Mouse (Mus musculus) gastrocnemius, postnatal 14 days (tissue): ENCODE measurements around the gene Impdh1. TPM values are rescaled to one million over a fixed set of nuclear protein-coding genes. Genes with fewer than 3 reads are reported as not detected.

ENCODE experiments used
- DNase-seq: peaks from one replicate; pipeline ENCODE4 v3.0.0; 2021; ENCODE audit warnings: mixed read lengths
- intact Hi-C: fragments of 180-260 bp; cut with DNase I; formaldehyde crosslinking; loops from one replicate; pipeline ENCODE4 v1.15.1; 2025; ENCODE audit warnings: low total_unique reads
- total RNA-seq, 2 experiments: library from RNA; stranded (reverse); gene quantifications; 2 replicates each; pipeline ENCODE4 v1.2.3; 2021

The Impdh1 gene
- total RNA-seq, 2 experiments from 2014 or later = 20.2 to 23.8 TPM

DNA sequence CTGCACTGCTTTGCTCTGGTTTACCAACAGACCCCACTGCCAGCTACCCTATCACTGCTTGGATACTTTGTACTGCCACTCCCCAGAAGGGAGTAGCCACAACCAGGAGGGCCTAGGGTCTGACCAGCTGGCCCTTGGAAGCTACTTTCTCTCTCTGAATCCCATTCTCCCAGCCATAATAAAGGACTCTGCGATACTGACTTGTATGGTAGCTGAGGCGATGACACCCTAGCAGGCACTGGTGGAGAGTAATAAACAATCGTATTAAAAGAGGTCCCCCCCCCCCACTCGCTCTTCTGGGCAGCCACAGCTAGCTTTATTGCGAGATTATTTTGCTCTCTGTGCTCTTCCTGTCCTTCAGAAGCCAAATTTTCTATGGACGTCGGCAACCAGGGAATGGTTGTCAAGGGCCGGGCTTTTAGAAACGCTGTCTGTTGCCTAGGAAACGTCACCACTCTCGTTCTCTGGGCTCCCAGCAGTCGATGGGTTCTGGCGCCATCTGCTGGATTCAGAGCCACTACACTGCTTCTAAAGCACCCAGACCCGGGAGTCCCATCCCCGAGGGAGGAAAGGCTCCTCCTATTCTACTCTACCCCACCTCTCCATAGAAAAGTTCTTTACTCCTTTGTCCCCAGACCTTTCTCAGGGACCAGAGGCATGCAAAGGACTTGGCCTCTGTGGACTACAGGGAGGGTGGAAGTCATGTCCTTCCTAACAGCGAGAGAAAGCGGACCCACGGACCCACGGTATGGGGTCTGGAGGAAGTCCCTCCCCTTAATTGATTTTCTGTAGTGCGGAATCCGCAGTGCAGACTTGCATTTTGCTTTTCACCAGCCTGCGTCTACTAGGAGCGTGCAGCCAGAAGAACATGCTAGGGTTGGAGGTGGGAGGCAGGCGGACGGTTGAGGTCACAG is 17.6 kb downstream of the Impdh1 start:
- intact Hi-C loops = loop anchor here (2.0 kb wide), 1 partner anchor 28 kb away; no protein-coding TSS in a partner anchor
- DNase-seq = peak; percentile 88

DNA sequence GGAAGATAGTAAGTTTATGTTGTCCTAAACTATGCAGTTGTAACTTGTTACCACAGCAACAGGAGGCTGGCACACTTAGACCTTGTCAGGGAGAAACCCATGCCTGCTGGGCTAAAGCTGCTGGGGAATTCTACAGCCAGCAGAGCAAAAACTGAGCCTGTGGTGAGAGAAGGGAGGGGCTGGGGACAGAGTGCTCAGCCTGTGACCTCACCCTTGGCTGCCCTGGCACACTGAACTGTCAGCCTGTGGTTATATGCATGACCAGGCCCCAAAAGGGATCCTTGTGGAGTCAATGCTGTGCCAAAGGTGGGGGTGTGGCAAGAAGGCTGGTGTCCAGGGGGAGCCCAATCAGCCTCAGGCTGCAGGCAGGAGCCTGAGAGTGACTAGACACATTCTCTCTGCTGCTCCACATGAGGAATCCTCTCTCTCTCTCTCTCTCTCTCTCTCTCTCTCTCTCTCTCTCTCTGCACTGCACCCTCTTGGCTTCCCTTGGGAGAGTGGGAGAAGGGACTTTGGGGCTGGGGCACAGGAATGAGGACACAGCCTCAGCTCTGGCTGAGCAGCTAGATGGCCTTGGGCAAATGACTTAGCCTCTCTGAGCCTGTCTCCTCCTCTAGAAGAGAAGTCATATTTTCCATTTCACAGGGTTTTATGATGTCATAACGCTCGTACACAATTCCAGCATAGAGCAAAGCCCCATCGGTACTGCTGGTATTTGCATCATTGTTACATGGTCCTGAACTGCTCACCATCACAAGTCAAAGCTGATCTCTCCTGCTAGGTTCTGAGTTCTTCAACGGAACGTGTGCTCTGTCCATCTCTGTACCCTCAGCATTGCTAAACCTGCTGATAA is 20.1 kb downstream of the Impdh1 start:
- intact Hi-C loops = no loop called here
- peak; percentile 64 for DNase-seq

DNA sequence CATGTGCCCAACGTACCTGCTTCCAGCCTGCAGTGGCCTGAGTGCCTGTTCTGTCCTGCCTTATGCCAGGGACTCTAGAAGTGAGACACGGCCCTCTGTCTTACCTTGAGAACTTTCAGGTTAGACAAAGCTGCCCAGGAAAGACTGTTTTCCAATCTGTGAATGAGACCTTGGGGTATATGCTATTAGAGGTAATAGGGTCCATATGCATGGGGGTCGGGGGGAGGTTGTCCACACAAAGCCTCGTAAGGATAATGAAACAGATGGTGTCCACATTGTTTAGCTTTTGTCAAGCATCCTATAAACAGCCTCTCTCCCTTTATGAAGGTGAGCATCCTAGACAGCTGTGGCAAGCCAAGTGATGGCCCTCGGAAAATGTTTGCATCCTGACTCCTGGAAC is 21.0 kb downstream of the Impdh1 start:
- intact Hi-C loops = no loop called here
- DNase-seq = no peak

DNA sequence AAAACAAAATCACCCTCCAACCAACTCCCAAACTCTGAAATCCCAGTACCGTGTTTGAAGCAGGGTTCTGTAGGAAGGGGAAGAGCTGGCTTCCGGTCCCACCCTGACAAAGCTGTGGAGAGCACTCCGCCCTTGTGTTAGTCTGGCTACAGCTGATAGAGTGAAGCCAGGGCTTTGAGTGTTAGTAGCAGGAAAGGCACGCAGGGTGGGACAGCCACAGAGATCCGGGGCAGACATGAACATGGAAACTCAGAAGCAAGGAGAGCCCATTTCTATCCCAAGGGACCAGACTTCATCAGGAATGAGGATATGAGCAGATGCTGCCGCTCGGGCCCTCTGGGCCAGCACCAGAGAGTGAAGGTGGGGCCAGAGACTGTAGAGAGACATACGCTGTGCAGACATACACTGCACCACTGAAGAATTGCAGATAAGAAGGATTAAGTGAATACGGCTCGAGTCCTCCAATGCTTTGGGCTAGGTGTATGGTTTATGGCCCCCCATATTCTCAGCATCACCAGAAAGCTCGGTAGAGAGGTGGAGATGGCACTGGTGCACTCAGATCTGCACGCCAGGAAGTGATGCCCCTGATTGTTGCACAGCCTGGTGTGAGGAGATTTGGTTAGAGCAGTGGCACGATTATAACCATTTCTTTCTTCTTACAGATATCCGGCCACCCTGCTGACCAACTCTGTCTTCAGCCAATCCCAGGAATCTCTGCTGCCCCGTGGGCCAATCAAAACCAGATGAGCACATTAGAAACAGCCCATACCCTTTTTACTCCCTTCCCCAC is 22.0 kb downstream of the Impdh1 start:
- DNase-seq = no peak
- intact Hi-C loops = no loop called here

DNA sequence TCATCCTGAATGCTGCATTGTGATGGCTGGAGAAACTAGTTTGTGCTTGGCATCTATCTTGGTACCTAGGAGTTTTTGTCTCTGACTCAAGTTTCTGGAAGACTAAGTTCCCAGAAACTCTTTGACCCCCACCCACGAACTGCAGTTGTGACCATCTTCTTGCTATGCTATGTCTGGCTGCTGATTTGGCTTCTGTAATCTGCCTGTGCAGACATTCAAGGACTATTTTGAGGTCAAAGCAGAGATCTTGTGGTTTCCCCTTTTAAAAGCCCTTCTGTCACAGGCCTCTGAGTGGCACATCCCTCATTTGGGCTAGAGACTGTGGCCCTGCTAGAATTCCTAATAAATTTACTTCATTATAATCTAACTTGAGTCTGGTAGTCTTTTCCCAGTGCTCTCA is 28.2 kb downstream of the Impdh1 start:
- DNase-seq = no peak

DNA sequence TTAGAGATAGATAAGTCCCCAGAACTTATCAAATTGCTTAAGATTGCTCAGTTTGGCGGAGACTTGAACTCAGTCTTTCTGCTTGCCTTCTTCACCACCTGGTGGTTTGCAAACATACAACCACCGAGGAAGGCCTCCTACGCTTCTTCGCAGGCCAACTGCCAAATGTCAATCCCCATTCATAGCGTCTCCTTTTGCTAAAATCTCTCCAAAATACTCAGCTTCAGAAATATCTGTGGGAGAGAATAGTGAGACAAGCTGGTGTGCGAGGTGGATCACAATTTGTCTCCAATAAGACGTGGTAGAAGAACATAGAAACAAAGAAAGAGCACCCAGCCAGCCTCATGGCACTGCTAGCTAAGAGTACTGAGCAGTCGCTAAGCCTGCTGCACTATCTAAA is 36.3 kb downstream of the Impdh1 start:
- DNase-seq = no peak
- intact Hi-C loops = no loop called here

More for the DNA sequence above, 28.2 kb downstream of the Impdh1 start:
- intact Hi-C loops = no loop called here

DNA sequence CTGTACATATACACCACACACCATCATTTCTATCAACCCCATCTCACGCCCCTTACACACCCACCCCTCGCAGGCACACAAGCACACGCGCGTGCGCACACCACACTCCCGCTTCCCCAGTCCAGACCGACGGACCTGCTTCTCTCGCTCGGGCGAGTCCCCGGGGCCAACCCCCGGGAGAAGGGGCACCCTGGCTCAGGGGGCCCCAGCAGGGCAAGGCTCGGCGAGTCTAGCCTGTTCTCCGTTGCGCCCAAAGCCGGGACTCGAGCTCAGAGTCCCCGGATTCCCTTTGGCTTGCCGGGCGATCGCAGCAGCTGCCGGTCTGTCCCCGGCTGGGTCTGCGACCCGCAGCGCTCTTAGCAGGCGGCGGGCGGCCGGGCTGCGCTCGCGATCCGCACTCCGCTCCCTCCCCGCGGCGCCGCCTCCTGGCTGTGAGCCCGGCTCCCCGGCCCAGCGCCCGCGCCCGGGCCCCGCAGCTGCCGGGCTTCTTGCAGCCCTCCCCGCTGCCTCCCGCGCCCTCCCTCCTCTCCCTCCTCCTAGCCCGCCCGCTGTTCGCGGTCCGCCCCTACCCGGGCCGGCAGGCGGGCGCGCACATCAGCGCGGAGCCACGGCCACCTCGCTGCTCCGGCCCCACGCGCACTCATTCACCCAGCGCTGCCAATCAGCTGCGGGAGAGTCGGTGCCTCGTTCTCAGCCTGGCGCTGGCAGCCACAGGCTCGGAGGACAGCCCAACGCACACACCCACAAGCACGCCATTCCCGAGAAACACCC is 37.1 kb downstream of the Impdh1 start, which contains the start of gene Prrt4:
Prrt4 (minus strand) TSS at position 697 of the 771 bp plus-strand sequence.
- peak; percentile 71 for DNase-seq
- intact Hi-C loops = no loop called here

DNA sequence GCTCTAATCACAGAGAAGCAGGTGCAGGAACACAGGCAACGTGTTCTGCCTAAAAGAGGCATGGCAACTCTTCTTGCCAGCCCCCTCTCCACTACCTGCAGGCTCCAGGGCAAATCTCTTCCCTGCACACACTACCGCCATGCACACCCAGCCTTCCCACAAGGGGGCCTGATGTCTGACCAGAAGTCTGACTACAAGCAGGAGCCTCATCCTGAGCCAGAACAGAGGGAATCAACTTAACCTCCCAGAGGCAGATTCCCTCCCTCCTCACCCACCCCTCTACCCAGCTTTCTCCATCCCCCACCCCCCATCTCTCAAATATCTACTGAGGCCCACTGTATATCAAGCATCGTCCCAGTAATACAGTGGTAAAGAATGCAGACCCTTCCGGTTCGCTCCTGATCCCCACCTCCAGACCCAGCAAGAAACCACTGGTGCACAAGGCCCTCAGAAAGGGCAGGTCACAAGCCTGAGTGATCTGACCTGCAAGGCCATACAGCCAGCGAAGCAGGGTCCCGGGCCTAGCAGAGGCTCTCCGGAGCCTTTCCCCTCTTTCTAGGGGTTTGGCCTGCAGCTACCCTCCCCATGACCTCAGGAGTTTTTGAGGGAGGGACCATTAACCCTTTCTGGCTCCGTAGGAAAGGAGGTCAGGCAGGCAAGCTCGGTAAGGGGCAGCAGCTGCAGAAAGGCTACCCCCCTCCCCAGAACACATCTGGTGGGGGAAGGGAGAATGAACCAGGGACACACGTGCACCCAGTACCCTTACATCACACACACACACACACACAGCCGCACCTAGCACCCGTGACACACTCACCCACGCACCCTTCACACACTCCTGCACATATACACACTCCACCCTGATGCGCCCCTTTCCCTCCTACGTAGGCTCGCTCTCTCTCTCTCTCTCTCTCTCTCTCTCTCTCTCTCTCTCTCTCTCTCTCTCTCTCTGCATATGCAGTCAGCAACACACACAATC is 38.0 kb downstream of the Impdh1 start:
- no peak for DNase-seq
- intact Hi-C loops = no loop called here

DNA sequence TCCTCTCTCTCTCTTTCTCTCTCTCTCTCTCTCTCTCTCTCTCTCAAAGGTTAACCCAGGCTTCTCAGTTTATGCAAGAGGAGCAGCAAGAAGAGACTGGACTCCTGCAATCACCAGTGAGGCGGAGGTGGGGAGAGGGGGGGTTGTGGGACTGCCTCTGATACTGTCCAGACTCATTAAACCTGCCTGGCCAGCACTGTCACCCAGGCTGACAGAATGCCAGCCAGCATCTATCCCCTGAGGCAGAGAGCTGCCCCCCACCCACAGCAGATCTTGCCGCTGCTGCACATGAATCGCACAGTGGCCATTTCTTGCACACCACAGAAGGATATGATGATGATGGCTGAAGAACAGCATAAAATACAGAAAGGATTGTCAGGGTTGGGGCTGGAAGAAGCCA is 41.1 kb downstream of the Impdh1 start:
- intact Hi-C loops = no loop called here
- DNase-seq = no peak

DNA sequence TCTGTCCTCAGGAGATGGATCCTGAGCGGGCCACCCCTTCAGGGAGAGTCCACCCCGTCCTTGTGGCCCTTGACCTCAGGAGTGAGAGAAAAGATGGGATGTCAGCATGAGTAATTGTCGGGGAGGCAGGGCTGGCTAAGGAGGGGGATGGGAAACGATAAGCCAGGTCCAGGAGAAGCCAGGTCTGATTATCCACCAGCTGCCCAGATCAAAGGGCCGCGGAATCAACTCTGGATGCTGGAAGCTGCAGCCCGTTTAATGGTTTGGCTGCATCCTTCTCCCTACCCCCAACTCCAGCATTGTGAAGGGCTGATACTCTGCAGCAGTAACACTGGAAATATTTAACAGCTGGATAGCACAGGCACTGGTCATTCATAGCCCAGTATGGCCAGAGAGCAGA is 41.8 kb downstream of the Impdh1 start:
- intact Hi-C loops = no loop called here

DNA sequence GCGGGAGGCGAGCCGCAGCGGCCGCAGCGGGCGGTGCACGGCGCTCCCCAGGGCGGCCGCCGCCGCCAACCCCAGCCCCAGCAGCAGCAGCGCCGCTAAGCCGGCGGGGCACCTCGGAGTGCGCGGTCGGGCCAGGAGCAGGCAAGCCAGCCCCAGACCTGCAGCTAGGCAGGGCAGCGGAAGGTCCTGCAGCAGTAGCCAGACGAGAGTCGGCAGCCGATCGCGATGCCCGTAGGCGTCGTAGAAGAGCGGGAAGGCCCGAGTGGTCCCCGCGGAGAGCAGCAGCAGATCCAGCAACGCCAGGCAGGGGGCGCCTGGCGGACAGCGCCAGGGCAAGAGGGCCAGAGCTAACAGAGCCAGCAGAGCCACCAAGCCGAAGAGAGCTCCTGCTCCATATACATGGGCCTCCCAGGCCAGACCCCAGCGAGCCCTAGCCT is 45.2 kb downstream of the Impdh1 start:
- intact Hi-C loops = loop anchor here (2.0 kb wide), 1 partner anchor 28 kb away; no protein-coding TSS in a partner anchor
- DNase-seq = peak; percentile 79

More for the DNA sequence above, 41.8 kb downstream of the Impdh1 start:
- DNase-seq = no peak

DNA sequence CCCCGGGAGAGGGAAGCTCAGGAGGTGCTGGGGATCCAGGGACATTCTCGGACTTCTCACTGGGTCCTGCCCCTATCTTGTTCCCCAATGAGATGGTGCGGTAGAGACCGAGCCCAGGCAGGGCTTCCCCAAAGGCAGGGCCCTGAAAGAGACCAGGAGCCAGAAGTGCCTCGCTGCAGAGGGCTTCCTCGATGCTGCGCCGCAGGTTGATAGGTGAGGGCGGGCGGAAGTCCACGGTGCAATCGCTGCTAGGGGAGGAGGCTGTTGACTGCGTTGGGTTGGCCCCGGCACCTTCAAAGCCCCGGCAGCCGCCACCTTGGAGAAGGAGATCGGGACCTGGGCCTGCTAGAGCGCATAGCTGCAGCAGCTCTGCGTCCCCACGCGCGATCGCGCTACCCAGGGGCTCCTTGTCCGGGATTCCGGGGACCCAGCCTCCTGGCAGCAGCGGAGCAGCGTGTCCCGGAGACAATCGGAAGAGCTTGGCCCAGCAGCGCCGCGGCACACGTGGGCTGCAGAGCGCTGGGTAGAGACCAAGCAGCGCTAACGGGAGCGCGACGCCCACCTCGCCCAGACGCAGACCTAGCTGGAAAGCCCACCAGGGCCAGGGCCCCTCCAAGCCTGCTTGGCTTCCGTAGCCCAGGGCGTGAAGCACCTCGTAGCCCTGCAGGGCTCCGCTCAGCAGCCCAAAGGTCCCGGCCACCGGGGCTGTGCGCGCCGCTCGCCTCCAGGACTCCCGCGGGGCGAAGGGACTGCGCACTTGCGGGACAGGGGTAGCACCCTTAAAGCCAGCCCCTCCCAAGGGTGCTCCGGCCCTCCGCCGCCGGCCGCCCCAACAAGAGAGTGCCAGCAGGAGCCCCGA is 45.9 kb downstream of the Impdh1 start:
- DNase-seq = no peak
- intact Hi-C loops = loop anchor here (2.0 kb wide), 1 partner anchor 29 kb away; no protein-coding TSS in a partner anchor

DNA sequence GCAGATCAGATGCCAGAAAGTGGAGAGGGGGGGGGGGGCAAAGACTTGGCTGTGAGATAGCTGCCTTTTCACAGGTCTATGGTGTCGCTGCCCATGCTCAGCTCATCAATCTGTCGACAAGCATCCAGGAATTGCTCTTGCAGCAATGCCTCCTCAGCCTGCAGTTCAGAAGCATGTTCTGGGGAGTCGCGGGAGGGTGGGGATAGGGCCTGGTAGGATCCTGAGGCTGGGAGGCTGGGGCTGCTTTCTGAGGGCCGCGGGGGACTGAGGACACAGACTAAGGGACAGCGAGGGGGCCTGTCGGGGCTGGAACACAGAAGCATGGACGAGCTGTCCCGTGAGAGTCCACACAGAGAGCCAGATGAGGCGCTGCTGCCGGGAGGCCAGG is 46.5 kb downstream of the Impdh1 start:
- no peak for DNase-seq
- intact Hi-C loops = loop anchor here (2.0 to 10.0 kb wide), 2 partner anchors 29 to 105 kb away; partner anchors contain the start of genes Fam71f2 and Hilpda

DNA sequence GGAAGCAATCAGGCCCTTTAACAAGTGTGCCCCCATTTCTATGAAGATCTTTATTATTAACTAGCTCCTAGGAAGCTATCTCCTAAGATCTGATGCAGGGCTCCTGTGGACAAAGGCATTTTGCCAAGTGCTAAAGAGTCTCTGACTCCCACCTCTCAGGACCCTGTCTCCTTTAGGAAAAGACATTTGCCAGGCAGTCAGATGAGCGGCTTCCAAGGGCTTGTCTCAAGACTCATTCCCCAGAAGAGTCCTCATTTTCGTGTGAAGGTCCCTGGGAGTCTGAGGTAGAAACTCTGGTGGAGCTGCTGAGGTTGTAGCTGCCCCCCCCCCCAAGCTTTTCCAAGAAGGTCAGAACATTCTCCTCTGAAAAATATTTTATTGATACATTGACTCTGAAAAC is 47.3 kb downstream of the Impdh1 start:
- DNase-seq = no peak
- intact Hi-C loops = loop anchor here (10.0 kb wide), 1 partner anchor 106 kb away; the partner anchor contains the start of genes Fam71f2 and Hilpda

DNA sequence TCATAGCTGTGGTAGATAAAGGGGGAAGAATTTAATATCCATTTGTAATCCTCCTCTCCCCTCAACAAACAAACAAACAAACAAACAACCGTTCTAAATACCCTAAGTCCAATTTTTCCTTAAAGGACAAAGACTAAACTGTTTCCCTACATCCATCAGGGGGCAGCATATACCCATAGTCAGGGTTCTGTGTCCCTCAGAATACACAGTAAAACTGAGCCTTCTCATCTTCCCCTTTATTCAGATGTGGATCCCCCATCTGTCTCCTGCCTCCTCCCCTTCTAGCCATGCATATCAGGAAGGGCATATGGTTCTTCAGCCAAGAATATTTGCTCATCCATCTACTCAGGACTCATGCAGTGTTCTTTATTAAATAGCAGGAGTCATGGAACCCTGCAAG is 50.0 kb downstream of the Impdh1 start:
- DNase-seq = no peak
- intact Hi-C loops = loop anchor here (10.0 kb wide), 1 partner anchor 109 kb away; the partner anchor contains the start of genes Fam71f2 and Hilpda
